Mouse (Mus musculus): ENCODE data around the gene Pkm.

Gene Pkm

GRCm38 (mm10) chr9:59666016-59666415 is 9.8 kb downstream of the Pkm start:
- DNase-seq (ENCODE audit: low read depth, low spot score): no peak

- DNase-seq (ENCODE audit: low read depth, low spot score): no peak
These were observed 10.6 kb downstream of the Pkm start for GRCm38 (mm10) chr9:59666813-59667212.

- DNase-seq (ENCODE audit: low read depth, low spot score): peak; percentile 80
These were observed 11.1 kb downstream of the Pkm start for GRCm38 (mm10) chr9:59667250-59667649.

GRCm38 (mm10) chr9:59667904-59668303 is 11.7 kb downstream of the Pkm start:
- DNase-seq (ENCODE audit: low read depth, low spot score): no peak

GRCm38 (mm10) chr9:59668473-59668872 is 12.3 kb downstream of the Pkm start:
- DNase-seq (ENCODE audit: low read depth, low spot score): no peak

- DNase-seq (ENCODE audit: low read depth, low spot score): no peak
These were observed 13.0 kb downstream of the Pkm start for GRCm38 (mm10) chr9:59669172-59669571.

- no peak for DNase-seq (ENCODE audit: low read depth, low spot score)
These were observed 16.2 kb downstream of the Pkm start for GRCm38 (mm10) chr9:59672195-59672894.

- no peak for DNase-seq (ENCODE audit: low read depth, low spot score)
These were observed 17.3 kb downstream of the Pkm start for GRCm38 (mm10) chr9:59673427-59673826.

GRCm38 (mm10) chr9:59675598-59675997 is 19.4 kb downstream of the Pkm start:
- no peak for DNase-seq (ENCODE audit: low read depth, low spot score)

GRCm38 (mm10) chr9:59678313-59678712 is 22.1 kb downstream of the Pkm start:
- no peak for DNase-seq (ENCODE audit: low read depth, low spot score)

- no peak for DNase-seq (ENCODE audit: low read depth, low spot score)
These were observed 23.7 kb downstream of the Pkm start, which contains the start of gene Gramd2 for GRCm38 (mm10) chr9:59679678-59680533. Gene Gramd2 (plus strand): TSS chr9:59680144.

- DNase-seq (ENCODE audit: low read depth, low spot score): no peak
These were observed 24.3 kb downstream of the Pkm start for GRCm38 (mm10) chr9:59680534-59680875.

GRCm38 (mm10) chr9:59684020-59684419 is 27.9 kb downstream of the Pkm start:
- DNase-seq (ENCODE audit: low read depth, low spot score): no peak

- DNase-seq (ENCODE audit: low read depth, low spot score): peak; percentile 89
These were observed 31.4 kb downstream of the Pkm start for GRCm38 (mm10) chr9:59687416-59688046.

- DNase-seq (ENCODE audit: low read depth, low spot score): peak; percentile 79
These were observed 35.5 kb downstream of the Pkm start for GRCm38 (mm10) chr9:59691635-59692094.

GRCm38 (mm10) chr9:59692145-59692544 is 36.0 kb downstream of the Pkm start:
- peak; percentile 54 for DNase-seq (ENCODE audit: low read depth, low spot score)

- DNase-seq (ENCODE audit: low read depth, low spot score): no peak
These were observed 38.6 kb downstream of the Pkm start for GRCm38 (mm10) chr9:59694571-59695450.

GRCm38 (mm10) chr9:59695451-59695813 is 39.3 kb downstream of the Pkm start:
- DNase-seq (ENCODE audit: low read depth, low spot score): no peak

- DNase-seq (ENCODE audit: low read depth, low spot score): no peak
These were observed 40.2 kb downstream of the Pkm start for GRCm38 (mm10) chr9:59696381-59696780.

- no peak for DNase-seq (ENCODE audit: low read depth, low spot score)
These were observed 44.9 kb downstream of the Pkm start for GRCm38 (mm10) chr9:59701094-59701493.

- DNase-seq (ENCODE audit: low read depth, low spot score): no peak
These were observed 46.9 kb downstream of the Pkm start for GRCm38 (mm10) chr9:59703099-59703498.
